Mouse (Mus musculus) left cerebral cortex, adult 2 months (tissue): ENCODE measurements around the gene Serpinb6a. TPM values are rescaled to one million over a fixed set of nuclear protein-coding genes. Genes with fewer than 3 reads are reported as not detected.

Source experiments
- DNase-seq, 2 experiments: peaks; one replicate each; pipeline ENCODE4 v3.0.0; 2021 to 2022; ENCODE audit warnings: low spot score in 2 of 2, mixed read lengths in 1 of 2; ENCODE audit errors: extremely low spot score in 1 of 2
- H3K27ac ChIP-seq: fragments of 200-600 bp; 2 replicates; pipeline ENCODE4 v1.8.1; 2022
- H3K4me3 ChIP-seq: fragments of 200-600 bp; 2 replicates; pipeline ENCODE4 v1.8.1; 2022
- CTCF ChIP-seq: fragments of 200-600 bp; IDR thresholded peaks from 2 replicates; pipeline ENCODE4 v1.8.1; 2022; ENCODE audit warnings: antibody characterized with exemption, mild to moderate bottlenecking, moderate library complexity
- intact Hi-C: fragments of 180-260 bp; cut with DNase I; formaldehyde crosslinking; loops from one replicate; pipeline ENCODE4 v1.15.1; 2025
- total RNA-seq, 2 experiments: library from RNA; stranded (reverse); gene quantifications; 2 replicates each; pipeline ENCODE4 v1.2.3; 2021

Gene Serpinb6a
- total RNA-seq, 2 experiments from 2014 or later: 31.9 to 37.3 TPM

GRCm38 (mm10) chr13:33937151-33937550 lies 65.4 kb downstream of the Serpinb6a start:
- no peak overlapping the region for H3K4me3 ChIP-seq
- no peak for DNase-seq
- TF ChIP-seq CTCF: no peak
- intact Hi-C loops: no loop called here
- no peak overlapping the region for H3K27ac ChIP-seq

GRCm38 (mm10) chr13:33935465-33936181 lies 67.0 kb downstream of the Serpinb6a start:
- H3K27ac ChIP-seq: peak overlapping the region; percentile 89
- peak overlapping the region; percentile 89 for H3K4me3 ChIP-seq
- intact Hi-C loops: no loop called here
- DNase-seq: peak; percentile 53 to 60
- TF ChIP-seq CTCF: no peak

- no peak for DNase-seq
- Histone ChIP-seq H3K27ac (no peak overlapping the region), H3K4me3 (peak overlapping the region; percentile 89)
- TF ChIP-seq CTCF: no peak
- intact Hi-C loops: no loop called here
Measured at GRCm38 (mm10) chr13:33934743-33935142, 67.9 kb downstream of the Serpinb6a start.

- intact Hi-C loops: no loop called here
- no peak for TF ChIP-seq CTCF
- no peak for DNase-seq
- Histone ChIP-seq H3K4me3 (no peak overlapping the region), H3K27ac (no peak overlapping the region)
Measured at GRCm38 (mm10) chr13:33930912-33931311, 71.7 kb downstream of the Serpinb6a start.

GRCm38 (mm10) chr13:33930281-33930680 lies 72.3 kb downstream of the Serpinb6a start:
- Histone ChIP-seq H3K4me3 (no peak overlapping the region), H3K27ac (no peak overlapping the region)
- TF ChIP-seq CTCF: no peak
- intact Hi-C loops: no loop called here
- DNase-seq: no peak

- DNase-seq: no peak
- no peak overlapping the region for H3K27ac ChIP-seq
- TF ChIP-seq CTCF: no peak
- H3K4me3 ChIP-seq: no peak overlapping the region
- intact Hi-C loops: no loop called here
Measured at GRCm38 (mm10) chr13:33921699-33922098, 80.9 kb downstream of the Serpinb6a start.

GRCm38 (mm10) chr13:33921041-33921440 lies 81.6 kb downstream of the Serpinb6a start:
- no peak for TF ChIP-seq CTCF
- H3K4me3 ChIP-seq: no peak overlapping the region

GRCm38 (mm10) chr13:33906821-33907220 lies 95.8 kb downstream of the Serpinb6a start:
- Histone ChIP-seq H3K27ac (no peak overlapping the region), H3K4me3 (no peak overlapping the region)
- no peak for DNase-seq
- intact Hi-C loops: no loop called here
- TF ChIP-seq CTCF: no peak

More at GRCm38 (mm10) chr13:33921041-33921440, 81.6 kb downstream of the Serpinb6a start:
- no peak for DNase-seq
- intact Hi-C loops: no loop called here
- no peak overlapping the region for H3K27ac ChIP-seq

GRCm38 (mm10) chr13:33905176-33905954 lies 97.2 kb downstream of the Serpinb6a start, which contains the start of gene Serpinb6c:
Serpinb6c (minus strand) TSS chr13:33905708.
- DNase-seq: no peak
- intact Hi-C loops: no loop called here
- Histone ChIP-seq H3K4me3 (no peak within 1 kb of the TSS), H3K27ac (no peak within 1 kb of the TSS)
- no peak for TF ChIP-seq CTCF

- intact Hi-C loops: no loop called here
- DNase-seq: no peak
- H3K4me3 ChIP-seq: no peak overlapping the region
- TF ChIP-seq CTCF: no peak
- H3K27ac ChIP-seq: no peak overlapping the region
Measured at GRCm38 (mm10) chr13:33903290-33903689, 99.3 kb downstream of the Serpinb6a start.

GRCm38 (mm10) chr13:33894207-33894606 lies 108.4 kb downstream of the Serpinb6a start:
- peak; percentile 60 for TF ChIP-seq CTCF
- peak in 1 of 2 experiments; percentile 28 for DNase-seq
- H3K27ac ChIP-seq: no peak overlapping the region
- no peak overlapping the region for H3K4me3 ChIP-seq
- intact Hi-C loops: loop anchor here (2.0 kb wide), 2 partner anchors 991 to 1027 kb away; no protein-coding TSS in a partner anchor

Other genes with a start within 250 kb of the Serpinb6a start
- gene Serpinb6e, start 159.4 kb downstream of the Serpinb6a start, total RNA-seq: not detected
- under 1 TPM; 0.37 to 0.70 TPM for gene Serpinb6c, start 97.1 kb downstream of the Serpinb6a start, total RNA-seq
- gene Nqo2, start 38.1 kb downstream of the Serpinb6a start, total RNA-seq: 1 to 10 TPM; 5.0 to 7.6 TPM
- gene Ripk1, start 431 bp downstream of the Serpinb6a start, total RNA-seq: 1 to 10 TPM; 5.8 to 6.9 TPM
- 10 to 100 TPM; 41.8 to 45.8 TPM for gene Bphl, start 34.8 kb upstream of the Serpinb6a start, total RNA-seq
- gene Tubb2a, start 75.2 kb upstream of the Serpinb6a start, total RNA-seq: 100 to 1,000 TPM; 768 to 774 TPM
- gene Tubb2b, start 127.7 kb upstream of the Serpinb6a start, total RNA-seq: 100 to 1,000 TPM; 153 to 177 TPM
- 10 to 100 TPM; 19.4 to 20.6 TPM for gene Psmg4, start 160.2 kb upstream of the Serpinb6a start, total RNA-seq